Mouse (Mus musculus) hematopoietic multipotent progenitor cell, adult 10-12 weeks (in vitro differentiated cells): Measurements from ENCODE around the gene Pdgfa. TPM values are rescaled to one million over a fixed set of nuclear protein-coding genes. Genes with fewer than 3 reads are reported as not detected.

Experiments
- polyA plus RNA-seq: library from polyadenylated mRNA; stranded (reverse); fragments of >175 nt; gene quantifications from 2 replicates; pipeline ENCODE4 v1.2.3, GENCODE M21; 2012; ENCODE audit warnings: low replicate concordance

Gene Pdgfa
- 3.1 and 4.8 TPM in 2 replicates for polyA plus RNA-seq

GRCm38 (mm10) chr5:138997171-138997788, at the start of gene Pdgfa:
Gene Pdgfa (minus strand): TSS chr5:138997370.

Other genes with a start within 250 kb of the Pdgfa start
- 1.5 and 11.6 TPM in 2 replicates for gene Fam20c, start 242.9 kb downstream of the Pdgfa start, polyA plus RNA-seq
- not detected in 2 replicates for gene Gm5294, start 177.3 kb downstream of the Pdgfa start, polyA plus RNA-seq
- gene Prkar1b, start 152.6 kb upstream of the Pdgfa start, polyA plus RNA-seq = 3.9 and 14.7 TPM in 2 replicates
- gene Dnaaf5, start 152.9 kb upstream of the Pdgfa start, polyA plus RNA-seq = 53.5 and 77.3 TPM in 2 replicates
- 12.1 and 16.1 TPM in 2 replicates for gene Sun1, start 203.3 kb upstream of the Pdgfa start, polyA plus RNA-seq